Mouse (Mus musculus) kidney, postnatal 14 days (tissue): ENCODE measurements around the gene 9130213A22Rik.

ENCODE experiments used
- DNase-seq: peaks from one replicate; pipeline ENCODE4 v3.0.0; 2022; ENCODE audit warnings: mixed read lengths

The 9130213A22Rik gene

GRCm38 (mm10) chr11:69123056-69123692, 785 bp upstream of the 9130213A22Rik start:
- peak; percentile 93 for DNase-seq

GRCm38 (mm10) chr11:69121741-69122335, 551 bp downstream of the 9130213A22Rik start:
- DNase-seq = no peak

DNA sequence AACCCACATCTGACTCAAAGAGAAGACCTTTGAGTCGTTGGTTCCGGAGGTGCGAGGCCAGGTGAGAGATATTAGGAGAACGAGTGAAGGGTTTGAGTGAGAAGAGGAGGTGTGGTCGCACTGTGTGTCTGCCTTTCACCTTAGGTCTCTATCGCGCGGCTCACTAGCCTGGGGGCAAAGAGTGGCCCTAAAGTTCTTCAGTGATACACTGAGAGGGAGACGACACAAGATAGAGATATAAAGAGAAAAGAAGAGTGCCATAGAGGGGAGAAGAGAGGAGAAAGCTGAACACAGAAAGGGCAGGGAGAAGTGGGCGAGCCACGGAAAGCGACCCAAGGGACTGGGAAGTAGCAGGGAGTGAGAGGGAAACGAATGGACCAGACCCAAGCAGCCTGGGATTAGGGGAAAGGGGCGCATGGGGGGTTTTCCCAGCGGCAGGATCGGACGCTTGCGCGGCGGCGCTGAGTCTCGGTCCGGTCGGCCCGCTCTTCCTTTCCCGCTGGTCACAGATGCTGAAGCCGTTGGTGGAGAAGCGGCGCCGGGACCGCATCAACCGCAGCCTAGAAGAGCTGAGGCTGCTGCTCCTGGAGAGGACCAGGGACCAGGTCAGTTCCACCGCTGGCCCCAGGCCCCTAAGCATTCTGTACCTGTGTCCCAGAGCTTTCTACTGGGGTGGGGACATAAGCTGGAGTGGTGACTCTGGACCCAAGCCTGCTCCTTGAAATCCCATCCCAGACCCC, 1.2 kb downstream of the 9130213A22Rik start:
- DNase-seq = peak; percentile 52

DNA sequence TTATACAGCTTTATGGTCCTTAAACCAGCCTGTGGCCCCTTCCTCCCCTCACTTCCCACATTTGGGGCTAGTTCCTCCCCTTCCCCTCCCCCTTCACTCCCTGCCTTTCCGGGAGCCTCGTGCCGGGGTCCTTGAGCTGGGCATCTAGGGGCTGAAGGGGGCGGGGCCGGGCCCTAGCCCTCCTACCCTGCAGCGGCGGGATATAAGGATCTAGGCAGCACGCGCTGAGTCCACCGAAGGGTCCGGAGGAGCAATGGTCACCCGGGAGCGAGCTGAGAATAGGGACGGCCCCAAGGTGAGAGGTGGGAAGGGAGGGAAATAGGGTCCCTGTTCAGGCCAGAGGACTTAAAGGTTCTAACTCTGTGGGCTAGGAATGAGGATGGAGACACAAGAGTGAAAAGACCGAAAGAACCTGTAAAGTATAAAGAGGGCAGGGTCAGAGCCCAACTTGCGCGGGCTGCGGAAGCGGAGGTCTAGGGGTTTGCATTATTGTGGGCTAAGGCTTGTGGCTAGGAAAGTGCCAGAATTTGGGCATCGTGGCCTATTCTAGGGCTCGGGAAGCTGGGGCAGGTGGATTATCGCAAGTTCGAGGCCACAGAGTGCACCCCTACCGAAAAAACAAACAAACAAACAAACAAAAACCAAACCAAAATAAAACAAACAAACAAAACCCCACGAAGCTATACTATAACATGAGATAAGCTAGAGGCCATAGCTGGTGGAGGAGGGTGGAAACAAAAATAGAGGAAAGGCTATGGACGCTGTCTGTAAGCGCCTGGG, 2.0 kb downstream of the 9130213A22Rik start, which contains the start of gene Hes7:
Gene Hes7, plus strand, starts transcription at position 184 of the 780 bp plus-strand sequence.
- DNase-seq = peak; percentile 21

DNA sequence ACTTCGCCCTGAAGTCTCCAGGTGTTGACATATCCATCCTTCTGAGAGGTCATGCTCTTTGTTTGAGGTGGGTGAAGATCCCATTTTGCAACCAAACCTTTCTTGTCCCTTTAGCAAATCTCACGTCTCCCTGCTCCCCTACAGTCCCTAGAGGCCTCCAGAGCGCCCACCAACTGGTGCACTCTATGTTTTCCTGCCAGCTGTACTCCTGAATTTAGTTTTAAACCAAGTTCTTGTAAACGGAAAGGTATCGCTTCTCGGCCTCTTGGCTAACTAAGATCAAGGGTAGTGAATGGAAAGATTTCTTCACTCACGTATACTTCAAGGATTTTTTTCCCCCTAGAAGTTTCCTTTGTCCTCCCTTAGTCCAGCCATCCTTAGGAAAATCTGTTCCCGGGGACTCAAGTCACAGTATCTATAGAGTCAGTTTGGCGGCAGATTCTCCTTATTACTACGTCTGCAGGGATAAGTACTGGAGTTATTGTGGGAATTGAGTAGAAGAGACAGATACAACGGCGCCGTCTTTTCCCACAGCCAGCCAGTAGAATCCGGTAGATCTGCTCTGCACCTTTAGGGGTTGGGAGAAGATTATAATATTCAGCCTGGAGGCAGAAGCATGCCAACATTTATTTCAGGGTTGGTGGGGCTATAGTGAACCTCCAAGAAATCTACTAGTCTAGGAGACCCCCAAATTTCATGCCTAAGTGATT, 2.8 kb downstream of the 9130213A22Rik start:
- no peak for DNase-seq

GRCm38 (mm10) chr11:69118765-69119164, 3.6 kb downstream of the 9130213A22Rik start:
- peak; percentile 92 for DNase-seq

GRCm38 (mm10) chr11:69117737-69118695, 4.4 kb downstream of the 9130213A22Rik start:
- DNase-seq = peak; percentile 75

- no peak for DNase-seq
Measured at GRCm38 (mm10) chr11:69116843-69117242, 5.5 kb downstream of the 9130213A22Rik start.

GRCm38 (mm10) chr11:69114621-69115020, 7.8 kb downstream of the 9130213A22Rik start:
- DNase-seq = no peak

- no peak for DNase-seq
Measured at GRCm38 (mm10) chr11:69114018-69114417, 8.4 kb downstream of the 9130213A22Rik start.

DNA sequence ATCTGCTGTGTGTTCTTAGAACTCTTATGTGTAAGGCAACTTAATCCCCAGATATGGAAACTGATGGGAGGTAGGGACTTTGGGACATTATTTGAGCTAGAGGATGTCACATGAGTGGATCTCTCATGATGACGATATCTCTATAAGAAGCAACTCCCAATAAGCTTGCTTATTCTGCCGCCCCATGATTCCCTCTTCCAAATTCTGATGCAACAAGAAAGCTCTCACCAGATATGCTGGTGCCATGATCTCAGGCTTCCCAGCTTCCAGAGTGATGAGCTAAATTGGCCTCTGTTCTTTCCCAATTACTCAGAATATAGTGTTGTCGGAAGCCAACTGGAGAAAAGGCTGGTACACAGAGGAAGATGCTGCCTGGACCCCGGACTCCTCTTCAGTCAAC, 10.5 kb downstream of the 9130213A22Rik start:
- DNase-seq = no peak

DNA sequence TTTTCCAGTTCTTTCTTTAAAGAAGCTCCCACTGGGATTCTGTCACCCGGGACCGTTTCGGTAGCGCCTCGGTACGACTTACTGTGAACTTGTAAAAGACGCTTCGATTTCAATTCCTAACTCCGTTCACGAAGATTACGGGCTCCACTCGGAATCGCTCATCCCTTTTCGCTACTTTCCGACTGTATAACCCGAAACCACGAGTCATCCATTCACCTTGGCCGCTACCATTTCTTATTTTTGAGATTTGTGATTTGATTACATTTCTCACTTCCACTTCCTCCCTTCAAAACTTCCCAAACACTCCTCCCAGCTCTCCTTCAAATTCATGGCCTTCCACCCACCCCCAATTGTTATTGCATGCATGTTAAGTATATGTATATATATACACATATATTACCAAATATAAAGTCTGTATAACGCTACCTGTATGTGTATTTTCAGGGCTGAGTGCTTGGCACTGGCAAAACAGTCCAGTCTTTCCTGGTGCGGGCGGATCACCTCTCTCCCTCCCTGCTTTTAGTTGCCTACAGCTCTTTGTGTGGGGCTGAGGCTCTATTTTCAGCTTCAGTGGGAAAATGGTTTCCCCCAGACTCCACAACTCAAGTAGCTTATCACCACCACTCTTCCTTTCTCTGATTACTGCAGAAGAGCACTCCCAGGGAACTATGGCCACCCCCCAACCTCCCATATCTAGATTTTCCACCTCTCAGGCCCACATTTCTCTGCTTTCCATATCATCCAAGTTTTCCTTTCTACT, 11.2 kb downstream of the 9130213A22Rik start:
- DNase-seq = no peak

DNA sequence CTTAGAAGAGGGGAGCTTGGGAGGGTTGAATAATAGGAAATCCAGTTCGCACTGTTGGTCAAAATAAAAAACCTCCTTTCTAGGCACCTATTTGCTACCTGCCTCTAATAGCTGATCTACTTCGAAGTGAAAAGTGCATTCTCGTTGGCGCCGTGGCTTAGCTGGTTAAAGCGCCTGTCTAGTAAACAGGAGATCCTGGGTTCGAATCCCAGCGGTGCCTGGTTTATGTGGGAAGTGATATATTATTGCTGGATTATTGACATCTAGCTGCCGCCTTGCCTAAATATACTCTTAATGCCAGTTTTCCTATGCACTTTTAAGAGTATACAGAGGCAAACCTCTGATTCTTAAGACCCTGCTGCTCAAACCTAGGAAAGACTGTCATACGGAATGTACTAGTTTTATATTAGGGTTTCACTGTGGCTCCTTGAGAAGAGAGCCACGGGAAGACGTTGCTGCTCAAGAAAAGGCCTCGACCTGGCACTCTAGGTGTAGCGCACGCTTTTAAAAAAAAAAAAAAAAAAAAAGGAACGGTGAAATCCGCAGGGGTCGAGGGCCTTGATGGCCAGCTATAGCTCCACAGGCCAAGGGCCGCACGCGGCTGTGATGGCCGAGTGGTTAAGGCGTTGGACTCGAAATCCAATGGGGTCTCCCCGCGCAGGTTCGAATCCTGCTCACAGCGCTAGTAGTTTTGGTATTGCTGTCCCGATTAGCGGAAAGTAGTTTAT, 11.9 kb downstream of the 9130213A22Rik start:
- peak; percentile 93 for DNase-seq

DNA sequence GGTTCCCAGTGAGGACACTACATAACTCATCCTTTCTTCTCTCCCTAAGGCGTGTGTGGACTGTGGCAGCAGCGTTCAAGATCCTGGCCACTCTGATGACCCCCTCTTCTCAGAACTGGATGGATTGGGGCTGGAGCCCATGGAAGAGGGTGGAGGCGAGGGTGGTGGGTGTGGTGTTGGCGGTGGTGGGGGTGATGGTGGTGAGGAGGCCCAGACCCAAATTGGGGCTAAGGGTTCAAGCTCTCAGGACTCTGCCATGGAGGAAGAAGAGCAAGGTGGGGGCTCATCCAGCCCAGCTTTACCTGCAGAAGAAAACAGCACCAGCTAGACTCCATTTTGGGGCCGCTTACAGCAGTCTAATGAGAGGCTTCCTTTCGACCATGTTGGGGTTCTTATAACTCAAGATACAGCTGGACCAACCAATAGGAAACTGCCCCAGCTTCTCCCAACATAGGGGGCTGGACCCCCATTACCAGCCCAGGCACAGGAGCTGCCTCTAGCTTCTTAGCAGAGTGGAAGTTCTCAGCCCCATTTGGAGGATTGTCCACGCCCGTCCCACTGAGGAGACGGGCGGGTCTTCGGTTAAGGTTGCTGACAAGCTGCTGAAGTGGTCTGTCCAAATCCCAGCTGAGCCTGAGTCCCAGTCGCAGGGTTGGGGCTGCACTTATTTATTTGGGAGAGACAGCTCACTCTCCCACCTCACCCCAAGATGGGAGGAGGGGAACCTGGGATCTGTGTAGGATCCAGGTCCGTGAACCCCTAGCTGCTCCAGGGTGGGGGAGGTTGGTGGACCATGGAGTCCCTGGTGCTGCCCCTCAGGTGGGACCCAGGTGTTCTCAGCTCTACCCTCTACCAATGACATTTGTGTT, 13.1 kb downstream of the 9130213A22Rik start:
- peak; percentile 10 for DNase-seq

DNA sequence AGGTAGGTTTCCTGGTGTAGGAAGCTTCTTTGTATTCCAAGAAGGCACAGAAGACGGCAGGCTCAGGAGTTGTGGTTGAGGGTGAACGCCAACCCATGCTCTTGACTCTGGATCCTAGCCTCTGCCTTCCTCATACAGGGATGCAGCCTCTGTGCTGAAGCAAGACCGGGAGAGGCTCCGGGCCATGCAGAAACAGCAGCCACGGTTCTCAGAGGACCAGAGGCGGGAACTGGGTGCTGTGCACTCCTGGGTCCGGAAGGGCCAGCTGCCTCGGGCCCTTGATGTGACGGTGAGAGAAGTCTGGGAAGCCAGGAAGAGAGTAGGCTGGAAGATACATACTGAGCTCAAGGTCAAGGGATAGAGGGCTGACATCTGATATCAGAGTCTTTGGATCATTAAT, 14.2 kb downstream of the 9130213A22Rik start:
- no peak for DNase-seq

DNA sequence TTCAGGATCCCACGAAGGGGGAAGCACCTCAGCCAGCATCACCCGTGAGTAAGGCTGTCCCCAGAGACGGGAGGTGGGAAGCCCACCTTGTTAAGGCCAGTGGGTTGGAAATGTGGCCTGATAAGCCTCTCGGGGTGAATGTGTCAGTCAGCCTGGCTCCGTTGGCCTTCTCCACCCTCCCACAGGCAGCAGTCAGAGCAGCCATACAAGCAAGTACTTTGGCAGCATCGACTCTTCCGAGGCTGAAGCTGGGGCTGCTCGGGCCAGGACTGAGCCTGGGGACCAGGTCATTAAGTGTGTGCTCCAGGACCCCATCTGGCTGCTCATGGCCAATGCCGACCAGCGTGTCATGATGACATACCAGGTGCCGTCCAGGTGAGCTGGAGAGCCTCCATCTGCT, 14.7 kb downstream of the 9130213A22Rik start:
- no peak for DNase-seq

GRCm38 (mm10) chr11:69106842-69107241, 15.5 kb downstream of the 9130213A22Rik start:
- no peak for DNase-seq

DNA sequence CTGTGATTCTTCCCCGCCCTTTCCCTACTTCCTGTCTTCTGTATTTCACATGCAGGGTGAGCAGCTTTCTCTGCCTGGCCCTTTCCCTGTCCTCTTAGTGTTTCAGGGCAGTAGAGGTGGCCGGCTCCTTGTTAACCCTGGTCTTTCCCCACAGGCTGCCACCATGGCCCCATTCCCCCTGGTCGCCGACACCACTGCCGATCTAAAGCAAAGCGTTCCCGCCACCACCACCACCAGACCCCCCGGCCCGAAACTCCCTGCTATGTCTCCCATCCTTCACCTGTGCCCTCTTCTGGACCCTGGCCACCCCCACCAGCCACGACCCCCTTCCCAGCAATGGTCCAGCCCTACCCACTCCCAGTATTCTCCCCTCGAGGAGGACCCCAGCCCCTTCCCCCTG, 16.1 kb downstream of the 9130213A22Rik start:
- DNase-seq = no peak

DNA sequence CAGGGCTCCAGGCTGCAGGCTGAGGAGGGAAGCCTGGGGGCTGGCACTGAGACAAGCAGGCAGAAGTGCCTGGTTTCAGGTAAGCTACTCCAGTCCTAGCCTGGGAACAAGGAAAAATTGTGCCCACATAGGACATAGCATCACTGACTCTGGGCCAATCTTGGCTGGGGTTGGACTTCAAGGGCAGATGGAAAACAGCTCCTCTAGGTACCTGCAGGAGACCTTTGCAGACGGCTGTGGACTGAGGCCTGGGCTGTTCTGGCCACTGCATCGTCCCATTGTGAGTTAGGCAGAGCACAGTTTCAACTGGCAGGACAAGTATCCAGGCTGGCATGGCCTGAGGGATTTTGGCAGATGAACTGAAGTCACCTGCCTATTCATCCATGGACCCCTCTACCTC, 16.6 kb downstream of the 9130213A22Rik start:
- no peak for DNase-seq
